Mouse (Mus musculus) megakaryocyte progenitor cell, adult 5-6 weeks (primary cell): ENCODE data around the gene Nectin4. TPM values are rescaled to one million over a fixed set of nuclear protein-coding genes. Genes with fewer than 3 reads are reported as not detected.
"Not testable (repeated sequence)": the region's sequence is repeated elsewhere in the genome, so short reads cannot be mapped to it uniquely, and the experiment has no call there.

Source experiments
- ATAC-seq: replicated peaks from 2 replicates; pipeline ENCODE4 v1.8.0; 2016; ENCODE audit warnings: mild to moderate bottlenecking, moderate TSS enrichment, inconsistent platforms; ENCODE audit not compliant: poor library complexity
- total RNA-seq, 2 experiments: library from RNA; stranded (forward) in 1 of 2; stranded (reverse) in 1 of 2; fragments of 157-497, 149-512 nt in 1 of 2; fragments of 200-1000 nt in 1 of 2; gene quantifications; 2 replicates each; pipeline versions ENCODE4 v1.2.3 to v1.2.4; 2015 to 2017

Gene Nectin4
- 0.15 and 0.49 TPM in 2 replicates for total RNA-seq (2015)
- total RNA-seq (2017), result 0.37 and 0.84 TPM in 2 replicates

GRCm38 (mm10) chr1:171369845-171370556 lies at the start of gene Nectin4:
Gene Nectin4, plus strand, starts transcription at chr1:171370099.
- ATAC-seq, result peak; percentile 38

- ATAC-seq, result no peak
These were observed 49.7 kb upstream of the Nectin4 start for GRCm38 (mm10) chr1:171320151-171320550.

DNA sequence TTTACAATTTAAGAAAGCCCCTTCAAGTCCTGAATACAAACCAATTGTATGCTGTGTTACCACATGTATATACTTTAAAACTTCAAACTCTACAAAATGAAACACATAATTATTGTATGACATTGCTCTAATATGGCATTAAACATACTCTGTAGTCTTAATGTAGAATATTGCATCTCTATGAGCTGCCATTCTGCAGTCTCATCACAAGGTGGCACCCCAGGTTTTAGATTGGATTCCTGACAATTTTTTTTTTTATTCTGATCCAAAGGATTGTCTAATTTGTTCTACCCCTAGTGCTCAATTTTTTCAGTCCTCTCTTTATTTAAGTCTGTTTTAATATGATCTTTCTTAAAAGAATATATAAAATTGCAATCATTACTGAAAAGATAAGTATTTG lies 48.5 kb upstream of the Nectin4 start:
- peak; percentile 90 for ATAC-seq

DNA sequence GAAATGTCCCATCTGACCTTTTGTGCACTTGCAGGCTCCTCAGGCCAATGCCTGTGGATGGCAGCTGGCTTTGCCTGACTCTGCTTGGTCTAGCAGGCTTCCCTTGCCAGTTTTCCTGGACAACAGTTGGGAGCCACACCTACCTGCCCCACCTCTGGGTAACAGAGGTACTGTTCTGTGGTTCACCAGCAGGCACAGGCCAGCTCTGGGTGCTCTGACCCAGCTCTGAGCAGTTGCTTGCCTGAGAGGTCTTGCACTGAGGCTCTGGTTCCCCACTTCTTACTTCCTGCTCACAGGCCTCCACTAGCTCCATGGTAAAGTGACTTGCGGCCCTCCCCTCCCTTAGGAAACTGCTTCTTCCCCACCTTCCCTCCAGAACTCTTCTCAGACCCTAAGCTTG lies 47.9 kb upstream of the Nectin4 start:
- peak; percentile 64 for ATAC-seq

DNA sequence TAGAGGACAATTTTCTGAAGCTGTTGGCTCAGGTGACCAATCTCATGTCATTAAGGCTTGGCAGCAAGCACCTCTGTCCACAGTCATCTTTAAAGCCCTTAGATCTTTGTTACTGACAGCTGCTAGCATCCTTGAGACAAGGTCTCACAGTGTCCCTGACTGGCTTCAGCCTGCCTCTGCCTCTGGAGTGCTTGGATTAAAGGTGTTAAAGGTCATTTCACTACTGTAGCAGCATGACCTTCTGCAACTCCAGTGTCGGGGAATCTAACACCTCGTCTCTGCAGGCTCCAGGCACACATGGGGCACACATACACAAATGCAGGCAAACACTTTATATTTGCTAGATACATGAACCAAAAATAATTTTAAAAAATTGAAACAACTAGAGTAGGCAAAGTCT lies 44.3 kb upstream of the Nectin4 start:
- no peak for ATAC-seq

DNA sequence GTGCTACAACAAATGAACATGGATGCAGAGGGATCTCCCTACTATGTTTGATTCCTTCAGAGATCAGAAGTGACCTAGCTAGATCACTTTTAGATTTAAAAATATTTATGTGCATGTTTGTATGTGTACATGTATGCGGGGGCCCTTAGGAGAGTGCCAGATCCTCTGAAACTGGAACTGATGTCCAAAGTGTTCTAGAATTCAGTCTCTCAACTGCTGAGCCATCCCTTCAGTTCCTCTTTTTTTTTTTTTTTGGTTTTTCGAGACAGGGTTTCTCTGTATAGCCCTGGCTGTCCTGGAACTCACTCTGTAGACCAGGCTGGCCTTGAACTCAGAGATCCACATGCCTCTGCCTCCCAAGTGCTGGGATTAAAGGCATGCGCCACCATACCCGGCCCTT lies 43.3 kb upstream of the Nectin4 start:
- not testable (repeated sequence) for ATAC-seq

DNA sequence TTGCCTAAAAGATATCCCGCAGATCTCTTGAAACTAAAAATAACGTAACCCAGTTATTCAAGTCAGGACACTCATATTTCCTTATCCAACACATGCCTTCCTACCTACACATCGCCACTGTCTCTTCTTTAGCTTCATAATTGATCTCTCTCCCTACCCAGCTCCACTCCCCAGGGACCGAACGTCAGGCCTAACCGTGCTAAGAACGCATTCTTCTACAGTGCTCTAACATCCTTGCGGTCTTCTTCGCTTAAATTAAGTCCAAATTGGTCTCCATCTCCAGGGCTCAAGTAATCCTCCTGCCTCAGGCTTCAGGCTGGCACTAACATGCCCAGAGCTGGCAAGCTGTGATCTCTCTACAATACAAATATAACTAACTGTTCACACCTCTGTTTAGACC lies 41.7 kb upstream of the Nectin4 start:
- no peak for ATAC-seq

- ATAC-seq, result peak; percentile 85
These were observed 41.0 kb upstream of the Nectin4 start, which contains the start of gene Dedd for GRCm38 (mm10) chr1:171328839-171329432. Gene Dedd, plus strand, starts transcription at chr1:171329145.

DNA sequence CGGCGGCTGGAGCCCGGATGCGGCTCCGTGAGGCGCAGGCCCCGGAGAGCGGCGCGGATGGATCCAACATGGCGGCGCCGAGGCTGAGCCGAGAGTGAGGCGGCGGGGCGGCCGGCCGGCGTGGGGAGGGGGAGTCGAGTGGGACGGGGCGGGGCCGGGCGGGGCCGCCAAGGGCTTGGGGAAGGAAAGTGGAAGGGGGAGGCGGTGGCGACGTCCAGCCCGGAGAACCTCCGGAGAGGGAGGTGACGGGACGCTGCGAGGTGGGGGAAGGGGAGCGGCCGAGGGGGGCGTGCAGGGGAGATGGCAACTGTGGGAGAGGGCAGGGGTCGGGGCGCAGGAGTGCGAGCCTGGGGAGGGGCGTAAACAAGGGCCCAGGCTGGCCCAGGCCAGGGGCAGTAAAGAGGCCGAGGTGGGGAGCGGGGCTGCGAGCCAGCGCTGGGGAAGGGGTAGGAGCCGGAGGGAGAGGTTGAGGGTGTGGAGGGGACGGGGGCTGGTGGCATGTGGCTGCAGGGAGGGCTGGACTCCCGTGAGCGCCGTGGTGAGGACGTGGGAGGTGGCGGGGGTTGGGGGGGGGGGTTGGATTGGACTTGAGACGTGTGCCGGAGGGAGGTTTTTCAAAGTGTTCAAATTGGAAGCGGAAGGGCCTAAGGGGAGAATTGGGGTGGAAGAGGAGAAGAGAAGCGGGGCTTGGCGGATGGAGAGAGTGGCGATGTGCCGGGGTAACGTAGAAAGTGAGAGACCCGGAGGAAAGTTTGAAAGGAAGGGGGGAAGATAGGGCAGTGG lies 40.3 kb upstream of the Nectin4 start:
- ATAC-seq, result peak; percentile 56

- no peak for ATAC-seq
These were observed 39.7 kb upstream of the Nectin4 start for GRCm38 (mm10) chr1:171330216-171330560.

DNA sequence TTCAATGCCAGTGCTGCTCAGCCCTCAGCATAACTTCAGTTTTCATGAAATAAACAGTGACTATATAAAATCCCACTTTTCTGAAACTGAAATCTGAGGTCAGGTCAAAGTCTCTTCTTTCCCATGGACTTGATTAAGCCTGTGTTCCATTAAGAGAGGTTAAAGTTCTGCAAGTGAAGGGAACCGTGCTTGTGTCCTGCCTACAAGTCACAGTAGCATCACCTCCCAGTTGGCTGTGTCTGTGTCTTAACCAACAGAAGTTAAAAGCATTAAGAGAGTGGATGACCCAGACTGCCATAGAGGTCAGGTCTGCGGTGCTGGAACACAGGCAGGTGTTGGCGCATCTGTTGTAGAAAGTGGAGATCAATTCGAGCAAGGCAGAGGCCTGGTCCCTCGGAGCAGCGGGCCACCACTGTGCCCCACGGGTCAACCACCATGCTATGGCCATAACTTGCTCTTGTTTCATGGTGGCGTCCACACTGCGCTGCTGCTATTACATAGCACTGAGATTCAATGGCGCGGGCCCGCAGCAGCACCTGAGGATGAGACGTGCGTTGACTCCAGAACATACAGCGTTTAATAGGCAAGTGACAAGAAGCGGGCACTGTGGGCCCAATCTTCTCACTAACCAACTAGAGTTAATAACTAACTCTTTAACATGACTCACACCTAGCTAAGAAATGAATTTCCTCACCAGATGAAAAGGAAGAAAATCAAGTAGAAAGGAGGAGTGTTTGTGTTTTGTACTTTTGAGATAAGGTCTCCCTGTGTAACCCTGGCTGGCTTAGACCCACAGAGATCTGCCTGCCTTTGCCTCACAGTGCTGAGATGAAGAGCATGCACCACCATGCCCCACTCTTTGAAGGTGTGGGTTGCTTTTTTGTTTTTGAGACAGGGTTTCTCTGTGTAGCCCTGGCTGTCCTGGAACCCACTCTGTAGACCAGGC lies 27.4 kb upstream of the Nectin4 start:
- no peak for ATAC-seq

DNA sequence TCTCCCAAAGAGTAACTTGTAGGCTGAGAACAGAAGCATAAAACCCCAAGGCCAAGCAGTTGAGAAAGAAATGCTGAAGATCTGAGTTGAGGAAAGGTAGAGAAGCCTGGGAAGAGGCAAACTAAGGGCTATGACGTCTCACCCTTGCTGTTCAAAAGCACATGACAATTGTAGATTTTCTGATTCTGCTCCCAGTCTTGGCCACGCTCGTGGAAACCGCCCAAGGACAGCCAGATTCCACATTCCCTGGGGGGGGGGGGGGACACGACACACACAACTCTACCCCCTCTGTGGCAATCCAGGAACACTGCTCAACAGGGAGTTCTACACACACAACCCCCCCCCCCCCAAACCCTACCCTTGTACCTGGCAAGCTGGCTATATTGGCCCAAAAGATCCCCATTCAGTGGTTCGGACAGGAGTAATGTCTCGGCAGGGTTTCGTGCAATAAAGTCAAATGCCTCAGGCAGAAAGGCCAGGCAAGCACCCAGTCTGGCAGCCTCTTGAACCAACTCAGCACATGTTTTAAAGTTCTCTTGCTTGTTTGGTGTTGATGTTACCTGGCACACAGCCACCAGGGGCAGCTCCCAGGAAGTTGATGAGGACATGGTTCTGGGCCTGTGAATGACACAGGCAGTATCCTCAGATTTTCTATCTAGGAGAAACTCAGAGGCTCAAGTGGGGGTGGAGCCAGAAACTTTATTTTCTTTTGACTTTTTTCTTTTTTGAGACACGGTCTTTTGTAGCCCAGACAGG lies 25.8 kb upstream of the Nectin4 start:
- ATAC-seq, result peak; percentile 10; the same call in 1 of the 2 replicates

GRCm38 (mm10) chr1:171344715-171345114 lies 25.2 kb upstream of the Nectin4 start:
- no peak for ATAC-seq

GRCm38 (mm10) chr1:171345225-171346094 lies 24.4 kb upstream of the Nectin4 start, which contains the start of the genes Nit1 and Pfdn2:
Gene Nit1, minus strand, starts transcription at chr1:171345646.
Gene Pfdn2, plus strand, starts transcription at chr1:171345670.
- ATAC-seq, result peak; percentile 98

DNA sequence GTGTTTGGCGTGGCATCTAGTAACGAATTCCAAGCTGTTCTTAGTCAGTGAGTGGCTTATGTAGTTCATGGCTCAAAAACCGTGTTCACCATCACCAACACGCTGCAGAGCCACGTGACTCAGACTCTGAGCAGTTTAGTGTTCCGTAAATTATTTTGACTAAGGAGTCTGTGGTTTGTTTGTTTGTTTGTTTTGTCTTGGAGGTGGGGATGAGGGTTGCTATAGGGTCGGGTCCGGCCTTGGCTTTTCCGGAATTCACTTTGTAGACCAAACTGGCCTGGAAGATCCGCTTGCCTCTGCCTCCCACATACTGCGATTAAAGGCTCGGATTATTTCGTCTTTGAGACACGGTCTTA lies 23.8 kb upstream of the Nectin4 start:
- peak; percentile 20; the same call in 1 of the 2 replicates for ATAC-seq

DNA sequence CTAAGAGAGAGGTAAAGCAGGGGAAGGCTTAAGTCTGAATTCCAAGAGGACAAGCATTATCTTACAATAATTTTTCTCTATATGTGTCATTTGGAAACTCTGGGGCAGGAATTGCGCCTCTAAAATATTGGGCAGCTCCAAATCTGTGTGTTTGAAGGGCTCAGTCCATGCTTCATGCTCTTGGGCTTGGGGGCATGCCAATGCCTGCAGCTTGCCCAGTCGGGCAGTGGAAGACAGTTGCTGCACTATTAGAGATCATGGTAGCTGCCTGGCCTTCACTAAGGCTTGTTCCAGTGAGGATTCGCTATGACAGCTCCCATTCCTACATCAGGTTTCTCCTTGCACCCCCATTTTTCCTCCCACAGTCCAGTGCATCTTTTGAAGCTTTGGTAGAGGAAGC lies 21.2 kb upstream of the Nectin4 start:
- no peak for ATAC-seq

DNA sequence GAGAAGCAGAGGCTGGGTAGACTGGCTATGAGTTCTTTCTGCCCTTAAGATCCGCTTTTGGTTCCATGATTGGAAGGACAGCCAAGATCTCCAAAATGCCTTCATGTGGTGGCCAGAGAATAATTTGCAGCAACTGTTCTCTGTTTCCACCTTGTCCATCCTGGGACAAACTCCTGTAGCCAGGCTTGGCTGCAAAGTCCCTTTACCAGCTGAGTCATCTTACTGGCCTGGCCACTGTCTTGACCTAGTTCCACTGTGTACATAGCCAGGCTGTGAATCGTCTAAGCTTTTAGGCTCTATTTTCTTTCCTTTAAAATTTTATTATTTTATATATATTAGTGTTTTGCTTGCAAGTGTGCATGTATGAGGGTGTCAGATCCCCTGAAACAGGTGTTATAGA lies 20.7 kb upstream of the Nectin4 start:
- ATAC-seq, result no peak

DNA sequence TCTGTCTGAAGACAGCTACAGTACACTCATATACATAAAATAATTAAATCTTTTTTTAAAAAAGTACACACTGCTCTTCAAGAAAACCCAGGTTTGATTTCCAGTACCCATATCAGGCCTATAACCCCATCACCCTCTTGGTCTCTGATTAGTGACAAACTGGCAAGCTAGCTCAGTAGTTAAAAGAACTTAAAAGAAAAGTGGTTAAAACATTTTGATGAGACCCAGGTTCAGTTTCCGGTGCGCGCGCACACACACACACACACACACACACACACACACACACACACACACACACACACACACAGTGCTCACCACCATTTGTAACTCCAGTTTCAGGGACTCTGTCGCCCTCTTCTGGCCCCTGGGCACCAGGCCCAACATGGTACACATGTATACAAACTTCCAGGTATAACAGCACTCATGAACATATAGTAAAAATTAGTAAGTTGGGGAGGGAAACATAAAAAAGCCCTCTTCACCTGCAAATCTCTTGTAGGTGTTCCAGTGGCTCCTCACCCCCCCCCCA lies 14.0 kb upstream of the Nectin4 start:
- peak; percentile 43 for ATAC-seq

DNA sequence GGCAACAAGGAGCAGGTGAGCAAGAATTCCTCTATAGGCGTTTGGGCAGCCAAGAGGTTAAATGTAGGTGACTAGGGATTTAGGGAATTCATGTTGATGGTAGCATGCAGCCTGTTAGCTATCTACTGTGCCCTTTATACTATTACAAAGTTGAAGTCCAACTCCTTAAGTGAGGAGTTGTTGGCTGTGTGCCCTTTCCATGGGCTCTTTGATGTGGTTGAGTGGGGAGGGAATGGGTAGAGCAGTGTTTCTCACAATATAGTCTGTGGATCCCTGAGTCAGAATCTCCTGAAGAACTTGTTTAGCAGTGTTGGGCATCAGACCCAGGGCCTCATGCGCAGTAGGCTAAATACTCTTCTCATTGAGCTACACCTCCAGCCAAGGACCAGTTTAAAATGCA lies 13.1 kb upstream of the Nectin4 start:
- ATAC-seq, result no peak
